Mouse (Mus musculus): ENCODE results near the gene Bpgm.

GRCm38 (mm10) chr6:34517750-34518149 is 41.7 kb downstream of the Bpgm start:
- TF ChIP-seq CTCF (IDR thresholded peaks at IDR 0.05; ENCODE audit: low read depth) (no peak), EP300 (optimal IDR thresholded peaks at IDR 0.05) (no peak)

All from stomach, postnatal 0 days (tissue).